Mouse (Mus musculus): Measurements from ENCODE around the gene Gm13691.
"Not testable (repeated sequence)": the region's sequence is repeated elsewhere in the genome, so short reads cannot be mapped to it uniquely, and the experiment has no call there.

Gene Gm13691

DNA sequence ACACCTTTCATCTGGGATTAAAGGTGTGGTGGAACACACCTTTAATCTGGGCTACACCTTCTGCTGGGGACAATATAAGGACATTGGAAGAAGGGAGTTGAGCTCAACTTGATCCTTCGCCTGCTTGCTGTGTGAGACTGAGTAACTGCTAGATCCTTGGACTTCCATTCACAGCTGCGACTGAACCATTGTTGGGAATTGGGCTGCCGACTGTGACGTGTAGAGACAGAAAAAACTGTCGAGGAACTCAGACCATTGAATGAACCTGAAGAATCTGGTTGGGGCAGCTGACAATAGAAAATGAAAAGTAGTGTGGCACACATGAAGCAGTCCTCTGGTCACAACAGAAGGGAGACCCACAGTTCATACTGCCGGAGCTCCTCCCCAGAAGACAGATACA, at the start of gene Gm13691:
Gm13691 (plus strand) TSS at position 301 of the 400 bp plus-strand sequence.
- DNase-seq (ENCODE audit: low spot score) = not testable (repeated sequence)

DNA sequence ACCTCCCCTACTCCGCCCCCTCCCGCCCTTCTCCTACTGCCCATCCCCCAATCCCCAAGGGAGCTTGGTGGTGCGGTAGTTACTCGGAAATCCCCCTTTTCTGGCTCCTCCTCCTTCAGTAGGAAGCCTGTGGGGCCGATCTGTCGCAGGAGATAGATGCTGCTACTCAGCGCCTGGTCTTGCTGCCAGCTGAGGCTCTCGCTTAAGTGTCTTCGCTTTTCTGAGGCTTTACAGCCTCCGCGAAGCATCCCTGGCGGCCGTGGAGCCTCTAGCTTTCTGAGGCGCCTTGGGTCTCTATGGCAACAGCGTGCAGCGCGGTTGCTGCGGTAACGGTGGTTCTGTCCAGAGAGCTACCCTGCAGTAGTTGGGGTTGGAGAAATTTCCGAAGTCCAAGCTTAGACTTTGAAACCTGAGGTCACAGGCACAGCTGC, 49.4 kb upstream of the Gm13691 start, which contains the start of gene Zswim2:
Zswim2 (minus strand) TSS at position 298 of the 431 bp plus-strand sequence.
- no peak for DNase-seq (ENCODE audit: low spot score)

DNA sequence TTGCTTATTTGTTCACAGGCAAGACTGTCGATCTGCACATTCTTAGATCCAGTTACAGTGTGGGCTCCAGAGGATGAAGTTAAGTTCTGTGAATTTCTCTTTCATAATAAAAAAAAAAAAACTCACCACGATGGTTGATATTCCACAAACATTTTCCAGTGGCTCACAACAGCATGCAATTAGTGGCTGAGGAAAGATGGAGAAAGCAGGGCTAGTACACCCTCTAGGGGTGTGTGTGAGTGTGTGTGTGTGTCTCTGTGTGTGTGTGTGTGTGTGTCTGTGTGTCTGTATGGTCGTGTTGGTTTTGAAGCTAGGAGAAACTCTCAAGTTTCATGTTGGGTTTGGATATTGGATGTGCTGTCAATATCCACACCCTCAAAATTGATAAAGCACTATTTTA, 49.0 kb upstream of the Gm13691 start:
- DNase-seq (ENCODE audit: low spot score) = no peak

DNA sequence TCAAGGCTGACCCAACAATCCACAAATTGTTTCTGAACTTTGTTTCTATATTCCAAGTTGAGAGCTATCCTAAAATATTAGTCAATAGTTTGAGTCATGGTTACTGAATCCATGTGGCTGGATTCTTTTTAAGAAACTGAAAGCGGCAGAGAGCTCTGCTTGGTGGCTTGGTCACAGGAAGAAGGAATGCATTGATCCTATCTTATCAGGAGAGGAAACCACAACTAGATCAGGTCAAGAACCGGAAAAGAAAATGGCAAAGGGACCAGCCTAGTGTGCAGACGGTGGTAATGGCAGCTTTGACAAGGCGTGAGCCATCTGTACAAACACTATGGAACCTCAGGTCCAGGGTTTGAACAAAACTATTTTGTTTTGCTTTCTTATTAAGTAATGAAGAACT, 48.6 kb upstream of the Gm13691 start:
- no peak for DNase-seq (ENCODE audit: low spot score)

DNA sequence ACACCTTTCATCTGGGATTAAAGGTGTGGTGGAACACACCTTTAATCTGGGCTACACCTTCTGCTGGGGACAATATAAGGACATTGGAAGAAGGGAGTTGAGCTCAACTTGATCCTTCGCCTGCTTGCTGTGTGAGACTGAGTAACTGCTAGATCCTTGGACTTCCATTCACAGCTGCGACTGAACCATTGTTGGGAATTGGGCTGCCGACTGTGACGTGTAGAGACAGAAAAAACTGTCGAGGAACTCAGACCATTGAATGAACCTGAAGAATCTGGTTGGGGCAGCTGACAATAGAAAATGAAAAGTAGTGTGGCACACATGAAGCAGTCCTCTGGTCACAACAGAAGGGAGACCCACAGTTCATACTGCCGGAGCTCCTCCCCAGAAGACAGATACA, 35.0 kb upstream of the Gm13691 start, which contains the start of gene Gm13698:
Gm13698 (plus strand) TSS at position 301 of the 400 bp plus-strand sequence.
- not testable (repeated sequence) for DNase-seq (ENCODE audit: low spot score)

DNA sequence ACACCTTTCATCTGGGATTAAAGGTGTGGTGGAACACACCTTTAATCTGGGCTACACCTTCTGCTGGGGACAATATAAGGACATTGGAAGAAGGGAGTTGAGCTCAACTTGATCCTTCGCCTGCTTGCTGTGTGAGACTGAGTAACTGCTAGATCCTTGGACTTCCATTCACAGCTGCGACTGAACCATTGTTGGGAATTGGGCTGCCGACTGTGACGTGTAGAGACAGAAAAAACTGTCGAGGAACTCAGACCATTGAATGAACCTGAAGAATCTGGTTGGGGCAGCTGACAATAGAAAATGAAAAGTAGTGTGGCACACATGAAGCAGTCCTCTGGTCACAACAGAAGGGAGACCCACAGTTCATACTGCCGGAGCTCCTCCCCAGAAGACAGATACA, 29.1 kb upstream of the Gm13691 start, which contains the start of gene Gm13693:
Gm13693 (plus strand) TSS at position 301 of the 400 bp plus-strand sequence.
- not testable (repeated sequence) for DNase-seq (ENCODE audit: low spot score)

DNA sequence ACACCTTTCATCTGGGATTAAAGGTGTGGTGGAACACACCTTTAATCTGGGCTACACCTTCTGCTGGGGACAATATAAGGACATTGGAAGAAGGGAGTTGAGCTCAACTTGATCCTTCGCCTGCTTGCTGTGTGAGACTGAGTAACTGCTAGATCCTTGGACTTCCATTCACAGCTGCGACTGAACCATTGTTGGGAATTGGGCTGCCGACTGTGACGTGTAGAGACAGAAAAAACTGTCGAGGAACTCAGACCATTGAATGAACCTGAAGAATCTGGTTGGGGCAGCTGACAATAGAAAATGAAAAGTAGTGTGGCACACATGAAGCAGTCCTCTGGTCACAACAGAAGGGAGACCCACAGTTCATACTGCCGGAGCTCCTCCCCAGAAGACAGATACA, 23.3 kb upstream of the Gm13691 start, which contains the start of gene Gm13695:
Gm13695 (plus strand) TSS at position 301 of the 400 bp plus-strand sequence.
- not testable (repeated sequence) for DNase-seq (ENCODE audit: low spot score)

DNA sequence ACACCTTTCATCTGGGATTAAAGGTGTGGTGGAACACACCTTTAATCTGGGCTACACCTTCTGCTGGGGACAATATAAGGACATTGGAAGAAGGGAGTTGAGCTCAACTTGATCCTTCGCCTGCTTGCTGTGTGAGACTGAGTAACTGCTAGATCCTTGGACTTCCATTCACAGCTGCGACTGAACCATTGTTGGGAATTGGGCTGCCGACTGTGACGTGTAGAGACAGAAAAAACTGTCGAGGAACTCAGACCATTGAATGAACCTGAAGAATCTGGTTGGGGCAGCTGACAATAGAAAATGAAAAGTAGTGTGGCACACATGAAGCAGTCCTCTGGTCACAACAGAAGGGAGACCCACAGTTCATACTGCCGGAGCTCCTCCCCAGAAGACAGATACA, 17.5 kb upstream of the Gm13691 start, which contains the start of gene Gm13696:
Gm13696 (plus strand) TSS at position 301 of the 400 bp plus-strand sequence.
- DNase-seq (ENCODE audit: low spot score) = not testable (repeated sequence)

DNA sequence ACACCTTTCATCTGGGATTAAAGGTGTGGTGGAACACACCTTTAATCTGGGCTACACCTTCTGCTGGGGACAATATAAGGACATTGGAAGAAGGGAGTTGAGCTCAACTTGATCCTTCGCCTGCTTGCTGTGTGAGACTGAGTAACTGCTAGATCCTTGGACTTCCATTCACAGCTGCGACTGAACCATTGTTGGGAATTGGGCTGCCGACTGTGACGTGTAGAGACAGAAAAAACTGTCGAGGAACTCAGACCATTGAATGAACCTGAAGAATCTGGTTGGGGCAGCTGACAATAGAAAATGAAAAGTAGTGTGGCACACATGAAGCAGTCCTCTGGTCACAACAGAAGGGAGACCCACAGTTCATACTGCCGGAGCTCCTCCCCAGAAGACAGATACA, 11.7 kb upstream of the Gm13691 start, which contains the start of gene Gm13694:
Gm13694 (plus strand) TSS at position 301 of the 400 bp plus-strand sequence.
- not testable (repeated sequence) for DNase-seq (ENCODE audit: low spot score)

DNA sequence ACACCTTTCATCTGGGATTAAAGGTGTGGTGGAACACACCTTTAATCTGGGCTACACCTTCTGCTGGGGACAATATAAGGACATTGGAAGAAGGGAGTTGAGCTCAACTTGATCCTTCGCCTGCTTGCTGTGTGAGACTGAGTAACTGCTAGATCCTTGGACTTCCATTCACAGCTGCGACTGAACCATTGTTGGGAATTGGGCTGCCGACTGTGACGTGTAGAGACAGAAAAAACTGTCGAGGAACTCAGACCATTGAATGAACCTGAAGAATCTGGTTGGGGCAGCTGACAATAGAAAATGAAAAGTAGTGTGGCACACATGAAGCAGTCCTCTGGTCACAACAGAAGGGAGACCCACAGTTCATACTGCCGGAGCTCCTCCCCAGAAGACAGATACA, 5.9 kb upstream of the Gm13691 start, which contains the start of gene Gm13697:
Gm13697 (plus strand) TSS at position 301 of the 400 bp plus-strand sequence.
- DNase-seq (ENCODE audit: low spot score) = not testable (repeated sequence)

DNA sequence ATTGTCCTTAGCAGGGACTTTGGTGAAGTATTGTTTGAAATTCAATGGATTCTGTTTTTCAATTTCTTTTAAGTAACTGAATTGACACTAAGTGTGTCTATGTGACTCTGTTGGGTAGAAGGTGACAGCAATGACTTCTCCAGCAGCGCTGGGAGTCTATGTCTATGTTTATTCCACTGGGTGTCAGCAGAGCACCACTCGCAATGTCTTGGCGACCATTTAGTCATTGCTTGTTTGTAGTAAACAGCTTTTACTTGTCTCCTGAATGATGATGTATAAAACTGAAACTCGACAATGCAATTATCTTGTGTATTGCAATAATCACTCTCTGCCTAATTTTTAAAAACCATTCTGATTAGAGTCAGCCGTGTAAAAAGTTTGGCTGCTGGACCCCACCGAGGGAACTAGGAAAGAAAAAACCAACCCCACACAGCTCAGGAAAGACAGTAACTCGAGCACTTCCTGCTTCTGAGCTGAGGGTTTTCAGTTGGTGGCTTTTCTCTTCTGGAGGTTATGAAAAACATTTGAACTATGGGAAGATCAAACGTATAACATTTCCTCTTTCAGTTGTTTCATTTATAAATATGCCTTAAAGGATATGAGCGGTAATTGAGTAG, 3.4 kb downstream of the Gm13691 start:
- not testable (repeated sequence) for DNase-seq (ENCODE audit: low spot score)

DNA sequence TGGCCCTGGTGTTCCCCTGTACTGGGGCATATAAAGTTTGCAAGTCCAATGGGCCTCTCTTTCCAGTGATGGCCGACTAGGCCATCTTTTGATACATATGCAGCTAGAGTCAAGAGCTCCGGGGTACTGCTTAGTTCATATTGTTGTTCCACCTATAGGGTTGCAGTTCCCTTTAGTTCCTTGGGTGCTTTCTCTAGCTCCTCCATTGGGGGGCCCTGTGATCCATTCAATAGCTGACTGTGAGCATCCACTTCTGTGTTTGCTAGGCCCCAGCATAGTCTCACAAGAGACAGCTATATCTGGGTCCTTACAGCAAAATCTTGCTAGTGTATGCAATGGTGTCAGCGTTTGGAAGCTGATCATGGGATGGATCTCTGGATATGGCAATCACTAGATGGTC, 4.2 kb downstream of the Gm13691 start:
- DNase-seq (ENCODE audit: low spot score) = not testable (repeated sequence)

DNA sequence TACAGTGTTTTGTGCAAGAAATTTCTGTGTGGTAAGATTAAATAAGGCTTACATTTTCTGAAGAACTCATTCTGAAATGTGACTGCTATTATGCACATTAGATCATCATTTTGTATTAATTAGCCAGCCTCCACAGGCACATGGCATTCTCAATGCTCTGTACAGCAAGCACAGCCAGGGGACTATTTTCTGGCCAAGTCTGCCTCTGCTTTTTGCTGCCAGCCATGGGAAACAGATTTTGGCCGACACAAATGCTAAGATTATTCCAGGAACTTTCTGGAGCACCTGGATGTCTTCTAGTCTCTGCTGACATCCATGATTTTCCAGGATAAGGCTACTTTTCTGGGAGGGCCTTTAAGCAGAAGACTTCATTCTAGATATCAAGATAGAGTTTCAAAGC, 18.6 kb downstream of the Gm13691 start:
- no peak for DNase-seq (ENCODE audit: low spot score)

DNA sequence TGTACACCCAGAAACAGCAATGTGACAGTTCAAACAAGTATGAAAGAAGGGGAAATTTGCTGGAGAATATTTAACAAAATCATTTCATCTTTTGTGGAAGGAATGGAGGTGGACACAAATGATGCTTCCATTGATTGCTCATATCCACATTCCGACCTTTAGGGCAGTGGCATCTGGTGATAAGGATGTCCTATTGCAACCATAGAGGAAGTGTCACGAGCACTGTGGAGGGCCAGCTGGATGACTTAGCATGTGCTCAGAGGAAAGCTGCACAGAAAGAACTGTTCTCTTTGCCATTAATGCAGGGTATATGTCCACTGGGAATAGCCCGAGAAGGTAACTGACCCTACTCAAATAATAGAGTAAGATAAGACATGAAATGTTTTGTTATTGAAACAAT, 19.5 kb downstream of the Gm13691 start:
- no peak for DNase-seq (ENCODE audit: low spot score)

DNA sequence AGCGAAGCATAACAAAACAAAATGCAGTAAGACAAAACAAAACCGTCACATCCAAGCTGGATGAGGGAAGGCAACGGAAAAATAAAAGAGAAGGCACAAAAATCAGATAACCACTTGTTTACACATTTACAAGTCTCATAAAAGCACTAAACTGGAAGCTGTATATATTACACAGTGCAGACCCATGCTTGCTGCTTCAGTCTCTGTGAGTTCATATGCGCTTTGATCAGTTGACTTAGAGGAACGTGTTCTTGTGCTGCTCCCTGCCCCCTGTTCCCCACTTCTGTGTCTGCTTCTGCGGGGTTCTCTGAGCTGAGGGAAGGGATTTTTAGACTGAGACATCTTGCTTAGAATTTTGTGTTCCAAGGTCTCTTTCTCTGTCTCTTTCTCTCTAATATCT, 24.2 kb downstream of the Gm13691 start:
- DNase-seq (ENCODE audit: low spot score) = no peak

DNA sequence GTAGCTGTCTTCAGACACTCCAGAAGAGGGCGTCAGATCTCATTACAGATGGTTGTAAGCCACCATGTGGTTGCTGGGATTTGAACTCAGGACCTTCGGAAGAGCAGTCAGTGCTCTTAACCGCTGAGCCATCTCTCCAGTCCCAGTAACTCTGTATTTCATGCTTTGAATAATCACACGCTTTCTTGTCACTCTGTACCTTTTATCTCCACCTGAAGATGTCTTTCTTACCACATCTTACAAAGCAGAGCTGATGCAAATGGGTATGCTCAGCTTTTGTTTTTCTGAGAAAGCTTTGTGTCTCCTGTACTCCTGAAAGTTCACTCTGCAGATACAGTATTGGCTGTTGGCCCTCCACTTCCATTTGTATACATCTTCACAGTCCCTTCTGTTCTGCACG, 25.9 kb downstream of the Gm13691 start:
- DNase-seq (ENCODE audit: low spot score) = not testable (repeated sequence)

DNA sequence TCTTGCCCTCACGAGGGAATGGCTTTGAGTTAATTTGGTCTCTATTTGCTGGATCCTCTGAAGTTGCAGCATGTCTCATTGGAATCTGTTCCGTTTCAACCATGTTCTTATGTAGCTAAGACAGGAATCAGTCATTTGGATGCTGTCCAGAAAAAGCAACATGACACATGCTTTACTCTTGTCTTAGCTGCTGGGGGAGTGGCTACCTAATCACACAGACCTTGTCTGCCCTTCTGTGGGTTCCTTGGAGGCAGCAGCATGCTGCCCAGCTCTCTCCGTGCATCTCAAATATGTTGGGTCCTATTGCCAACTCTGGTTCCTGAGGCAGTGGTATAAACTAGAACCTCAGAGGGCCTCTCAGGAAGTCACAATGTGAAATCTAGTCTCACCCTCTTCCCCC, 28.0 kb downstream of the Gm13691 start:
- no peak for DNase-seq (ENCODE audit: low spot score)

DNA sequence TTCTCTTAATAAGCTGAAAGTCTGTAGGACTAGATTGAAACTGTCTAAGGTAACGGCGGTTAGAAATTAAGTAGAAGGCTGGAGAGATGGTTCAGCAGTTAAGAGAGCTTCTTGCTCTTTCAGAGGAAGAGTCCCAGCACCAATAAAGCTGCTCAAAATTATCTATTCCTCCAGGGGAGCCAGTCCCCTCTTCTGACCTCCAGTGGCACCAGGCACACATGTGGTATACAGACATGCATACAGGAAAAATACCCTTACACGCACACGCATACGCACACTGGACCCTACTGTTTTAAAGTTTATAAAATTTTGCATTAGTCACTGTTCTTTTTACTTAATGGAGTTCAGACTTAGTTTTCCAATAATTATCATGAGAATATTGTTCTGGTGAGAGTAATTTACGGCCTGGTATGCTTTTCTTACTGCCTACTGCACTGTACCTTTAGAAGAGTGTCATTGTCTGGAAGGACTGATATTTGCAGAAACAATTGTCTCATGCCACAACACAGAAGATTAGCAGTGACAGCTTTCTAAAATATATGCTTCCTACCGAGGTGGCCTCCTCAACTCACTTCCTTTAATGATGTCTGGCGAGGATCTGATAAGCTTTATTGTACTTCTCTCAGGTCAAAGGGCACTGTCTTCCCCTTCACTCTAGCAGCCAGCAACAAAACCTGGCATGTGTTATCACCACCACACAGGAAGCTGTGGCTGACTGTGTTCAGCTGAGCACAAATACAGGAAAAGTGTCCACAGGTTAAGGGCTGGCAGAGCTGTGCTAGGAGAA, 29.4 kb downstream of the Gm13691 start:
- DNase-seq (ENCODE audit: low spot score) = peak; percentile 16

DNA sequence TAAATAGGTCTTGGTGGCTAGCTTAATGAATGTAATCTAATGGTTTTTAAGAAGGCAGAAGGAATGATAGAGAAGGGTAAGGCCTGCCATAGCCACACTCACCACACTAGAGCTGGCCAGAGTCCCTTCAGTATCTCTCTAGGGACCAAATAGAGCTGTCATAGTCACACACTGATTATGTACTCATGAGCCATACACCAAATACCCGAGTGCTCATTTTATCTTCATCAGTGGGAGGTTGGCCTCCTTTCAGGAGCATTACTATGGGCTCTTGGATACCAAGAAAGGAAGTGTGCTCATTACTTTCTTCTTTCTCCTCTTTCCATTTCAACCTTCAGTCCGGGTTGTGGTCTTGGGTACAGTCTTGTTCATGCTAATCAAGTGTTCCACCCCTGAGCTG, 31.6 kb downstream of the Gm13691 start:
- no peak for DNase-seq (ENCODE audit: low spot score)

DNA sequence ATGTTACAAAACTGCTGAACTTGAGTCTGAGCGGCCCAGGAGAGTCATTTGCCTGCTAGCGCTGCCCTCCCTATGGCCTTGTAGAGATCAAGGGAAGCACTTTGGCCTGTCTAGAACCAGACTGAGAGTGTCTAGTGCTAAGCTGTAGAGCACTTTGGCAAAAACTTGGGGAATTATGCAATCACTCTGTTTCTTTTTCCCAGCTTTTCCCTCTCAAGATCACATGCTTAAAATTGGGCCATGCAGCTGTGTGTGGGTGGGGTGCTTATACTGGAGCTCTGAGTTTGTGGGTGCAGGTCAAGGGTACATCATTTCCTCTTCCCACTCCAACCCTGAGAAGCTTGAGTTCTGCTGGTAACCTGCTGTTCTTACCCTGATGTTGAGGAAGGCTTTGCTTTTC, 32.6 kb downstream of the Gm13691 start:
- DNase-seq (ENCODE audit: low spot score) = no peak

DNA sequence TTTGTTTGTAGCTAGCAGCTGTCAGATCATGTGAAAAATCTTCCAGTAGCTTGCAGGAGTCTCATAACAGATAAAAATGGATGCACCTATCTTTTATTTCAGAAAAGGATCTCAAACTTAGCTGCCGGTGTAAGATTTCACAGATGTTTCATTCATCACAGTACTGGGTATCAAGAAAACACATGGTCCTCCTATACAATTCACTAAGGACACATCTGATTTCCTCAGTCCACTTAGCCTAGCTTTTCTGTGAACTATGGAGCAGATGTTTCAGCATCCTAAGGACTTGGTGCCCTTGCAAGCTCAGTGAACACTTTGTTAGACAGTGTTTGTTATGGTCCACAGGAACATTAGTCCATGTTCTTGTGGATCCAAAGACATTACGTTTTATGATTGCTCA, 33.0 kb downstream of the Gm13691 start:
- DNase-seq (ENCODE audit: low spot score) = no peak

DNA sequence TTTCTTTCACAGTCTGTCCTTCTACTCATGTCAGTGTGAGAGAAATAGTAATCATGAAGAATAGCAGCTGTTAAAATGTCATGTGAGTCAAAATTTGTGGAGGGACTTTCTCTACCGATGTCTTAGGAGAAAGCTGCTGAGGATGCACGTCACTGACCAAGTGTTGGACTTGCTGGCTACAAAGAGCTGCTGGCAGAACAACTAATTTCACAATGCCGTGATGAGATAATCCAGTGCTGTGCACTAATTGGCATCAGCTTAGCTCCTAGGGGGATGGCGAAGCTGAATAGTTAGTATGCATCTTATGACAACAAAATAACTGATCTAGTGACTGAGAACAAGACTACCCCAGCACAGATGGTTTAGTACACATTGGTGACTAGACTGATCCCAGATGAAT, 34.9 kb downstream of the Gm13691 start:
- DNase-seq (ENCODE audit: low spot score) = no peak

DNA sequence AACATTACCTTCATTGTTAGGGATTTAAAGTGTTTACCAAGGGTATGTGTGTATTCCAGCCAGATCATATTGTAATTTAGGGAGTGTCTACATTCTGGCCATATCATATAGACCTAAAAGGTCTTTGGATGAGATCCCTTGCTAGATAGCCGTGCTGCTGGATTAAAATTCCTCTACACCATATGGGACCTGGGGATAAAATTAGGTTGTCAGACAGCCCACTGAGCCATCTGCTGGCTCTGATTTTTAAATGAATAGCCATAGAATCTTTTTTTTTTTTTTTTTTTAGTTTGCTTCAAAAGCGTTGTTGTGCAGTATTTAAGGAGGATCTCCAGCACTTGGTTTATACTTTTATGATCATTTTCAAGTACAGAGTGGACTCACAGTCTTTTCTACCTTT, 42.2 kb downstream of the Gm13691 start:
- DNase-seq (ENCODE audit: low spot score) = no peak
